Mouse (Mus musculus) lung, adult 18-20 months (tissue): ENCODE measurements around the gene Defb21.

Experiments used
- DNase-seq, 2 experiments: peaks; one replicate each; pipeline ENCODE4 v3.0.0; 2022; ENCODE audit warnings: mixed read lengths in 2 of 2

Defb21 gene

DNA sequence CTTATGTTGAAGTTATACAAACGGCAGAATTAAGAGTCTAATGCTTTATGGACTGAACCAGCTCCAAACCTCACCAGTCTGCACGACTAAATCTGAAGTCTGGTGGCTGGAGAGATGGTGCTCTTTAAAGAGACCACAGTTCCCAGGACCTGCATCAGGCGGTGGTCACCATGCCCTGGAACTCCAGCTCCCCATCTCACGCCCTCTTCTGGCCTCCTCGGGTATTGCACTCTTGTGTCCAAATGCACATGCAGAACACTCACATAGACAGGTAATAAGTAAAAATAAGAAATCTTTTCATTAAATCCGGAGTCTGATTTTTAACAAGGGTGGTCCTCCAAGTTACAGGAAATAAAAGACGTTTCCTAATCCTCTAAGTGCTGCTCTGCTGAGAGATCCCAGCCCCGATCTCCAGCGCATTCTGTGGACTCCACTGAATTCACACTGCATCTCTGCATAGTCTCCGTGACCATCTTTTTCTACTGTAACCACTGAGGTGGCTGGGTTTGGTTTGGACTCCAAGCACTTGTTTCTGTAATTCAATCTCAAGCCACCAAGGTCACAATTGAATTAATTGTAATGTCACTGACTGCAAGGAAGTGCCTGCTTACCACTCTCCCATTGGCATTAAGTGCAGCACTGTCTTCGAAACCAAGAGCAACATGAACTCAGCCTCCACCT, at the start of gene Defb21:
Gene Defb21 (plus strand): TSS at position 631 of the 681 bp plus-strand sequence.
- no peak for DNase-seq

DNA sequence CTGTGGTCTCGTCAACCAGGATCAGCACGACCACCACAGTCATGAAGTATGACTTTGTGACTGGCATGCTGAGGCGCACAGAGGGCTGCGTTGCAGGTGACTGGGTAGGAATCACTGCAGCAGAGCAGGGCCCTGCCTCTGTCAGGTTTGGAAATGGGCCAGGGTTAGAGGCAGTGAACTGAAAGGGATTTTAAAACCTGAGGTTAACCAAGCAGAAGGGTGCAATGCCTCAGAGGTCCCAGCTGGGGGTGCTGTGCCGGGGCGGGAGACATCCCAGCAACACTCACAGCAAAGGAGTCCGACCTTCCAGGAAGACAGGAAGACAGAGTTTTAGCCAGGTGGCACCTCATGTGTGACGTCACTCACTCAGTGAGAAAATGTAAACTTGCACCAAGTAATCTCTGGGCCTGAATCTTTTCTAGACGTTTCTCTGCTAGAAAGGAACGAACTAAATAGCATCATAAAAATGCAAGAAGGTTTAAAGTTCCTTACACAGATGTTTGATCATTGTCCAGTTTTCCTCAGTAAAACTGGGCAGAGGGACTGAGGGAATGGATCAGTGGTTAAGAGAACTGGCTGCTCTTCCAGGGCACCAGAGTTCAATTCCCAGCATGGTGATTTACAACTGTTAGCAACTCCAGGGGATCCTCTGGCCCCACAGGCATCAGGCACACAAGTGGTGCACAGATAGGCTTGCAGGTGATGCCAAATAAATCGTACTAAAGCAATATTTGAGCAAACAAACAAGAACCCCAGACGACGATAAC, 32.4 kb upstream of the Defb21 start, which contains the start of gene Defb29:
Gene Defb29 (minus strand): TSS at position 155 of the 767 bp plus-strand sequence.
- no peak for DNase-seq

DNA sequence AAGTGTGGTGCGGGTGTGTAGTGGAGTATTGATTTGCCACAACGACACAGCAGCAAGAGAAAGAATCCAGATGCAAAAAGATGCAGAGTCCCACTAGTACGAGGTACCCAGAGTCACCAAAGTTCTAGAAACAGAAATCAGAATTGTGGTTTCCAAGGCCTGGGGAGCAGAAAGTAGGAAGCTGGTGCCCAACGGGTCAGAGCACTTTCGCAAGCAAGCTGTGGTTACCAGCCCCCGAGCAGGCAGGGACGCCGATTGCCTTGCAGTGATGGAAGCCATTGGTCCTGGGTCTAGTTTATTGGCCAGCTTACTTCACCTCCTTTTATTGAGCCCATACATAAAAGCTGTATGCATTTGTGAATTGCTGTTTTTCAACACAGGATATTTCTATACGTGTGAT, 30.6 kb upstream of the Defb21 start:
- DNase-seq: no peak

DNA sequence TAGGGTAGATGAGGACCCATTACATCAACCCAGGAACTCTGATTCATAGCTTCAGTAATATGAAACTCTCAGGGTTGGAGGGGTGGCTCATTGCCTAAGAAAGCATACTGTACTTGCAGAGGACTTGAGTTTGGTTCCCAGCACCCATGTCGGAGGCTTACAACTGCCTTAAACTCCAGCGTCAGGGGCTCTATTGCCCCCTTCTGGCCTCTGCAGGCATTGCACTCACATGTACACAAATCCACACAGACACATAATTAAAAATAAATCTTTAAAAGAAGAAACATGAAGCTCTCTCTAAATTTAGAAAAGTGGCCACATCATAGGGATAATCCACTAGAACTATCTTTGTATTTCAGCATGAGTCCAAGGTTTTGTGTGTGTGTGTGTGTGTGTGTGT, 29.6 kb upstream of the Defb21 start:
- DNase-seq: no peak

DNA sequence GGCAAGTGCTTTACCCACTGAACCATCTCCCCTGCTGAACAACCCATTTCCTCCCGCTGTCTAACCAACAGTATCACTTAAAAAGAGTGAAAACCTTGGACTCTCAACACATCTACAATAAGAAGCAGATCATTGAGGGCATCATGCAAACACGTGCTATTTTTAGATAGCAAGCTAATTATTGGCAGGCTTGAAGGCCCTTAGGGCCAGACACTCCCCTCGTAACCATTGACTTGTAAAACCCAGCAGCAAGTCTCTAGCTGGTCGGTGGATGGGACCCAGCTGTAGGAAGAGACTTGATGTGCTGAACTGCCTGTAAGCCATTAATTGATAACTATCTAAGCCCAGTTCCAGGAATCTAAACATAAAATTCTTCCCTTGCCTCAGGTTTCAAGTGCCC, 29.1 kb upstream of the Defb21 start:
- no peak for DNase-seq

DNA sequence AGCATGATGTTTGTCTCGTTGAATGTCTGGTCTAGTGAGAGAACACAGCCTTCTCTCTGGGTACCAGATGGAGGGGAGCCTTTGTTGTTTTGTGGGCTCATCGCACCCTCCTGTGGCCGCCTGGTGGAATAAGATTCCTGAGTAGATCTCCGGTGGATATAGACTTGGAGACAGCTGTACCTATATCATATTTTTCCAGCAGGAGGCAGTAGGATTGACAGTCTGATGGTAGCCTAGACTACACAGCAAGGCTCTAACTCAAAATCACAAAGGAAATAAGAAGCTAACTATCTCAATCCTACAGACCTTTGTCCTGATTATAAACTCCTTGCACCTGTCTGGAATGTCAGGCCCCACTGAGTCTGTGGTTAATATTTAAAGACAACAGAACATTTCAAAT, 27.9 kb upstream of the Defb21 start:
- peak in 1 of 2 experiments; percentile 6 for DNase-seq

DNA sequence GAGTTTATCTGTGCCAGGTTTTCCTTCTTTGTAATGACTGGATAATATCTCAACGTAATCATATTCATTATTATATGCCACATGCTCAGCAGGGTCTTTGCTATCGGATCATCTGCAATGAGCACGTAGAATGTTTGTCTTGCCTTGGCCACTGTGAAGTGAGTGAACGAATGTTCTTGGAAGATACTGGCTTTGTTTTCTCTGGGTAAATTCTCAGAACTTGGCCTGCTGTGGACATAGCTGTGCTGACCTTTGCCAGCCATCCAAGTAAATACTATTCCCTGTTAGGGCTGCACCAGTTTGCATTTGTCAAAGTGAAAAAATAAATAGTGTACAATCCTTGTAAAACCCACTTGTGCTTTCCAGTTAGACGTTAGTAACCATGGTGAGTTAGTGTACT, 24.4 kb upstream of the Defb21 start:
- DNase-seq: no peak

DNA sequence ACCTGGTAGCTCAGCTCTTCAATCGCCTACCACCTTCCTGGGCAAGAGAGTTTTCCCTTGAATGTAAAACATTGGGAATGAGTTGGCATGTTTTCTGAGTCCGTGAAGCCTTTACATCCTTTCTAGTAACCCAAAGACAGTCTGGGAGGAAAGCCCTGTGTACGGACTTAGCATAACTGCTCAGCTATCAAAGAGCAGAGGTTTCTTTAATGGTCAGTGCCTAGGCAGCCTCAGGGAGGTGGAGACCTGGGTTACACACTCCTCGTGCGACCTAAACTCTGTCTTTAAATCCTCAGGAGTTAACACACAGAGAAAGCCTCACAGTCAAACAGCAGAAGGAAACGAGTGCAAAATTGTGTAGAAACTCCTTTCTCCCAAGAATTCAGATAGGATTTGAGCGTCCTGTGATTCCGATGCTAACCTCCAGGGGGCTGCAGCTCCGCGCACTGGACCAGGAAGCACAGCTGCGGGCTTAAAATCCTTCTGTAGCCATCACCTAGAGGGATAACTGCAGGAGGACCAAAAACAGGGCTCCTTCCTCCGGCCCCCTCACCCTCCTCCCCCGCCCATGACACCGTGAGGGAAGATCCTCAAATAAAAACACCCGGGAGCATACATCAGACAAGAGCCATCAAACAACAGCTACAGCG, 18.6 kb upstream of the Defb21 start:
- DNase-seq: peak; percentile 8 to 25

DNA sequence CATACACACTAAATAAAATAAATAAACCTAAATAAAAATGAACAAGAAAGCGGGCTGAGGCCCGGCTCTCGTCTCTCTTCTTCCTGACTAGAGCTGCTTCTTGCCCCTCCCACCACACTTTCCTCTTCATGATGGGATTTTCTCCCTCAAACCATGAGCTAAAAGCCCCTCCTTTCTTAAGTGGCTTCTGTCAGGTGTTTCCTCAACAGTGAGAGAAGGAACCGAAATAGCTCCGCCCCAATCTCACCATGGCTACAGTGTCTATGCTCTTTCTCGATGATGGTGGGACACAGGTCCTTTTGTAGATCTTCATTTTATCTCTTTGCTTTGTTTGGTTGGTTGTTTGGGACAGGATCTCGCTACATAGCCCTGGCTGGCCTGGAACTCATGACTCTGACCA, 15.9 kb upstream of the Defb21 start:
- DNase-seq: no peak

DNA sequence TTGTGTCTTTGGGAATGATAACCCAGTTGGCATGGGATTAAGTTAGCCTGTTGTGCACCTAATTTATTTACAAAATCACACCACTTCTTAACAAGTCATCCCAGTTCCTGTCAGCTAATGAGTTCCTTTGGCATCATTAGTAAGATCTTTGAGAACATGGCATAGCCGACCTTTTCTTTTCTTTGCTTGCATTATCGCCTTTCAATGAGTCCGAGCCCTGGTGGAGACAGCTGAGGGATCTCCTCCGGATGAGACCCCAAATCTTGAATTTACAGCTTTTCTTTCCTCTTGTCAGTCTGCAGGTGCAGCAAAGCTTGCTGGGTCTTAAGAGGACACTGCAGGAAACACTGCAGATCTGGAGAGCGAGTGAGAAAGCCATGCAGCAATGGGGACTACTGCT, 3.5 kb upstream of the Defb21 start, which contains the start of gene Gm17416:
Gene Gm17416 (plus strand): TSS at position 301 of the 400 bp plus-strand sequence.
- no peak for DNase-seq

DNA sequence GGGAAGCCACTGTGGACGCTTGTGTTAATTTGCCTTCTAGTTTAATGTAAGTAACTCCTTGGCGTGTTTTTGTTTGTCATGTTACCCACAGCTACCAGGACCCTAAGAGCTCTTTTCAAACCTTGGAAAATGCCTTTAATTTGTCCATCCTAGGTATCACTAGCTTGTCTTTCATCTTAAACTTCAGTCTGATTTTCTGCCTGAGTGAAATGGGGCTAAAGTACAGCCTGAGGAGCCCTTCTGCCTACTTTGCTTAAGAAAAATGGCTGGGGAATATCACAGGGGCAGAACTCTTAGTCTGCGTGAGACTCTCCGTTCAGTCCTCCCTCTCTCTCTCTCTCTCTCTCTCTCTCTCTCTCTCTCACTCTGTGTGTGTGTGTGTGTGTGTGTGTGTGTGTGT, 2.7 kb upstream of the Defb21 start:
- no peak for DNase-seq

DNA sequence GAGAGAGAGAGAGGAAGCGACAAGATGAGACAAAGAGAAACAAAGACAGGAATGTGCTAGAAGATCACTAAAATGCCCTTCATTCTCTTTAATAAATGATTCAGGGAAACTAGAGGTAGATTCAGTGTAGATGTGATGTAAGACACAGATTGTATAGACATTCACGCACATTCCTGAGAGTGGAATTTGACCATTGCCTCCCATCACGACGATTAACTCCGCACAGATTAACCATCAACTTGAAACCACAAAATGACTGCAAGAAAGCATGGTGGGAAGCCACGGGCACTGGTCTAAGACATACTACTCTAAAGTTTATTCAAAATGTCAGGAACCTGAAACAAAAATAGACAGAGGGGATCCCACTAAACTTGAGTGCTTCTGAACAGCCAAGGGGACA, 2.2 kb upstream of the Defb21 start:
- no peak for DNase-seq

DNA sequence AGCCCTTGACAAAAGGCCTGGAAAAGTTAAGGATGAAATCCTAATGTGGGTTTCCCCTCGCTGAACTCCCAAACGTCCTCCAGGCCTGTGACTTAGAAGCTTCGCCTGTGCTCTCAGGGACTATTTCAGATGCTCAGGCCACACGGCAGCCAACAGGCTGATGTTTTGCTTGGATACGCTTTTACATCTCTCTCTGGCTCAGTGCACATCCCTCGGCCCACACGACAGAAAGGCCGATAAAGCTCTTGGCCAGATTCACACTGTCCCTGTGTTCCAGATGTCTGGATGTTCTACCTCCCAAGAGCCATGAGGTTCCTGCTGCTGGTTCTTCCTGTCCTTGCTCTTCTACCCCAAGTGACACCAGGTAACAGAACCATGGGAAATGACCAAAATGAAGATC, 940 bp downstream of the Defb21 start:
- no peak for DNase-seq

DNA sequence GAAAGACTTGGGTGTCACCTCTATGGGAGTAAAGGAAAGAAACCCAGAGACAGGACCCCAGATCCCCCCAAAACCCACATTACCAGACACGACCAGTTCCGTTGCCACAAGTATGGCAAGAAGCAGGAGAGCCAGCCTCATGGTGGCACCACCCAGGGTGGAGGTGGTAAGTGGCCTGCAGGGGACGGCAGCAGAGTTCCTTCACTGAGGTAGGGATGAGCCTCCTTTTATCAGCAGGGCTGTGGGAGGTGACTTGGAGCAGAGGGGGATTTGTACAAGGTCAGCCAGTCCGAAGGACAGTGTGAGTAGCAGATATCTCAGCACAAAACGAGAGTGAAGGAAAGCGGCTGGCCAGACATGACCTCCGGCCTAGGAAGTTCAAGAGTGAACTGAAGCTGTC, 7.6 kb downstream of the Defb21 start, which contains the start of gene Defb19:
Gene Defb19 (minus strand): TSS at position 206 of the 400 bp plus-strand sequence.
- DNase-seq: no peak

DNA sequence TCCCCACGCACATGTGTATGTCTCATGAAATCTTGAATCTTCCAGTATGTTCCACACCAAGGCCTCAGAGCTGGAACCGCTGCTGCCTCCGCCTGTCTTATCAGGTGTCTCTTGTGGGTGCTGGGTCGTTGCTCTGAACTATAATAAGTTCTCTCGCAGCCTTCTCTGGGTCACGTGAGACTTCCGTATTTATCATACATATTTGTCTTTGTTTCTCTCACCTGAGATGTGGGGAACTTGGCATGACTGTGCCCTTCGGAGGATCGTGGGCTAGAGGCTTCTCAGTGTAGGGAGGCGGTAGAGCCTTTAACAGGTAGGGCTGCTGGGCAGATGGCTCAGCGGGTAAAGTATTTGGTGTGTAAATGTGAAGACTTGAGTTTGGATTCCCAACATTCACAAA, 8.1 kb downstream of the Defb21 start:
- DNase-seq: no peak

DNA sequence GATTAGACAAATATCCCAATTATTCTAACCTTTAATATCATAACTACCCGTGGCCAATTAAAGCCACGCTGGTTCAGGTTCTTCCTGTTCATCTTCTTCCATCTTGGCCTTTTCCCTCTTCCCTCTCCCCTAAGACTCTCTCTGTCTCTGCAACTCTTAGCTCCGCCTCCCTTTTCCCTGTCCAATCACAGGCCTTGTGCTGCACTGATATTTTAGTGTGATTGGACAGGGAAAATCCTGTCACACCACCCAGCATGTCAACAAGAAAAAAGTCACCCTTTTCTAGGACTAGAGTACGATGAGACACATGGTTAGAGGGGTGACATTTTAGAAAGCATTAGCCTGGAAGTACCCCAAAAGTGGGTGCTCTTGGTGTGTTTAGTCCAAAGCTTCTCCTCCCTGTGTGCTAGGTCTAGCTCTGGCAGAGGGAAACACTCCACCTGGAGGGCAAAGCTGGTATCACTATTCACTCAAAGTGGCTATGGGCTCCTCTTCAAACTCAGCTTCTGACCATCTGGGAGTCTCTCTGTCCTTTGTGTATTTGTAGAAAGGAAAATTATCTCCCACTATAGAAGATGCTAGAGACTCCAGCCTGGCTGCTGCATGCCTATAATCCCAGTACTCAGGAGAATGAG, 14.5 kb downstream of the Defb21 start:
- no peak for DNase-seq

DNA sequence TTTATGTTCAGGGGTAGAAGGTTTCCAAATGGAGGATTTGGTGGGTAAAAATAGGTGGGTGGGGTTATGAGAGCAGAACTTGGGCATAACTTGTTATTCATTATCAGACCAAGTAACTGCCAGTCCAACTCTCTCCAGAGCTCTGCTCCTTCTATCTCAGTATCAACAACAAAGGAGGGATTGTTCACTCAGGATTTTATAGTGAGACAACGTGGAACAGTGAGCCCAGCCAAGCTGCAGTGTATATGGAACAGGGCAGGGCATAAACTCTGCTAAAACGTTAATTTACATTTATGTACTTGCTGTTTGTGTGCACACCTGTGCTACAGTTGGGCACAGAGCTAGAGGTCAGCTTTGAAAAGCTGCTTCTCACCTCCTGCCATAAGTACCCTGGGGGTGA, 15.9 kb downstream of the Defb21 start:
- DNase-seq: no peak

DNA sequence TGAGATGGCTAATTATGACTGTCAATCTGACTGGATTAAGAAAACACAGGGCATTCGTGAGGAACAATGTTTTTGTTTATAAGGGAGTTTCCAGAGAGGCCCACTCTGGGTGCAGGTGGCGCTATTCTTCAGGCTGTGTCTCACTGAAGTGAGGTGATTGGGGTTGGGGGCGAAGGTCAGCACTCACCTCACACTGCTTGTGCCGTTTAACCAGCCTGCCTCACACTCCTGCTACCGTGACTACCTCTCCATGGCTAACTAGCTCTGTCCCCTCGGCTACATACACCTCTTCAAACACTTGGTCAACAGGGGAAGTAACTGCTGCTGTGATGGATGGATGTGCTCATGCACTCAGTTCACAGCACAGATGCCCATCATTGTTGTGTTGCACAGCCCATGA, 16.5 kb downstream of the Defb21 start:
- DNase-seq: no peak

DNA sequence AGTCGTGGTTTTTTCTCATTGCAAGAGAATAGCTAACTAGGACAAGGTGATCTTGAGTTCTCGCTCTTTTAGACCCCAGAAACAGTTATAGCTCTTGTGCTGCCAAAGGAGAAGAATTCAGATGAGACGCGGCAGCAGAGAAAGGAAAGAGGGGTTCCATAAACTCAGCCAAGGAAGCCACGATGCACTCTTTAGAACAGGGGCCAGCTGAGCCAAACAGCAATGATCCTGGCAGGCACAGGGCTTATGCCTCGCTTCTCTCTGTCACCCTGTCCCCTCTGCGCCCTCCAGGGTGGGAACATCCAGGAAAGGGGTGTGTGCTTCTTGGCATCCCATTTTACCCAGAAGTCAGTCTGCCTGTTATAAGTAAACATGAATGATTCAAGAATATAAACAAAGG, 26.8 kb downstream of the Defb21 start, which contains the start of gene Defb45:
Gene Defb45 (minus strand): TSS at position 101 of the 400 bp plus-strand sequence.
- no peak for DNase-seq

DNA sequence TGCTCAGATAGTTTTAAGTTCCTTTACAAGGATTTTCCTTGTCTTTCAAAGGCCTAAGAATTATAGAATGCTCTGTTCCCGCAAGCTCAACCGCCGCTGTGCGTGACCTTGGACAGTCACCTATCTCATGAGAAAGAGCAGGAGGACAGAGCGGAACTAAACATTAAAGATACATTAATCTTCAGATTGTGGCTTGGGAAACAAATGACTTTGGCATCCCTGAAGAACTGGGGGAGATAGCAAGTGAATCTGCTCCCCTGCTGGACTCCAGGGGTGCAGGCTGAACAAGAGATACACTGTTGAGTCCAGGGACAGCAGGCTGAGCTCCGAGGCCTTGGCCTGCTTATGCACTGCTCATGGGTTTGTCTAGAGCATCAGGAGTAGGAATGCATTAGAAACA, 27.5 kb downstream of the Defb21 start:
- DNase-seq: no peak

DNA sequence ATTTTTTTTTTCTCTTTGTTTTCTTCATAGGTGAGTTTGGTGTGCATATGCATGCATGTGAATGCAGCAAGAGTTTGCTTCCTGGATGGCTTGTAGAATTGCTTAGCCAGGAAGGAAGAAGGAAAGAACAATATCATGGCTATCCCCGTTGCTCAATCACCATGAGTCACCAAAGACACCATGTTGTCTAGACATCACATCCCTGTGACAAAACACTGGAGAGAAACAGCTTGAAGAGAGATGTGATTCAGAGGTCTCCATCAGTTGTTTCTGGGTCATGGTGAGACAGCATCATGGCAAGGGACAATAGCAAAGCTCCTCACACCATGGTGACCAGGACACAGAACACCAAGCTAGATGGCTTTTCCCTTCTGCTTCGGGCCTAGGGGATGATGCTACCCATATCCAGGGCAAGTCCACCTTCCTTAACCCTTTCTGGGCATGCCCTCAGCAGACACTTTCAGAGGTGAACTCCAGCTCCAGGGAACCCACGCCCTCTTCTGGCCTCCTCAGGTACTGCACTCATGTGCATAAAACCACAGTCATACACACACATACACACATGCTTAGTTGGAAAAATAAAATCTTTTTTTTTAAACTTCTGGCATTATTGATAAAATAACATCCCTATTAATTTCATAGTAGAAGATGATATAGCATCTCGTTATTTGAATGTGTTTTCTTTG, 28.9 kb downstream of the Defb21 start:
- no peak for DNase-seq

DNA sequence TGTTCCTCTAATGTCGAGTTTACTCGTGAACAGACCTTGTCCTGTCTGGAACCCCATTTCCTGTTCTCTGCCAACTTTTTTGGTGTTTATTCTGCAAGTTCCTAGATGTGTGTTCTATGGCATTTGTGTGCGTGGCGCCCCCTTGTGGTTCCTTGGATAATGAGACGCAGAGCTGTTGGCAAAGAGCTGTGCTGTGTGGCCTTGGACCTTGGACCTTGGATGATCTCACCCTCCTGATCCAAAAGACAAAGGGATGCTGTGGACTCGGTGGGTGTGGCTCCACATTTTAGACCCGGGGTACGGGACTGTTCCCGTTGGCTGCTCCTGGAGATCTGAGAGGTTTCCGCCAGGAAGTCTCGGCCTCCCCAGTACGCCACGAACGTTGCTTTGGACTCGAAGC, 31.5 kb downstream of the Defb21 start, which contains the start of gene Defb36:
Gene Defb36 (plus strand): TSS at position 271 of the 400 bp plus-strand sequence.
- no peak for DNase-seq
